Mouse (Mus musculus) spleen, adult 2 months (tissue): ENCODE measurements around the gene Msmo1.

Experiments
- CTCF ChIP-seq: fragments of 200-500 bp; IDR thresholded peaks from 2 replicates; pipeline ENCODE4 v1.5.1; 2011; ENCODE audit warnings: mild to moderate bottlenecking, inconsistent platforms; ENCODE audit not compliant: insufficient read depth, insufficient read length, insufficient replicate concordance; ENCODE audit errors: extremely low read depth
- POLR2A ChIP-seq: fragments of 200-500 bp; IDR thresholded peaks from 2 replicates; pipeline ENCODE4 v1.6.1; 2011; ENCODE audit warnings: low read depth, low read length, inconsistent platforms

GRCm38 (mm10) chr8:64738916-64739315 is 5.3 kb upstream of the Msmo1 start:
- no peak for TF ChIP-seq POLR2A
- no peak for TF ChIP-seq CTCF
